Mouse (Mus musculus) liver, embryonic 16.5 days (tissue): ENCODE results near the gene Chpf2. TPM values are rescaled to one million over a fixed set of nuclear protein-coding genes. Genes with fewer than 3 reads are reported as not detected.

Source experiments
- ATAC-seq: fragments of 200-750 bp; cut with Nextera tagmentation; 2 replicates; pipeline ENCODE4 v1.8.0; 2017; ENCODE audit warnings: low read depth, mild to moderate bottlenecking, moderate number of reproducible peaks, moderate library complexity
- H3K27ac ChIP-seq: fragments of 300-500 bp; sonication (generic); 2 replicates; pipeline ENCODE4 v1.5.1; 2014; ENCODE audit warnings: mild to moderate bottlenecking, low read length
- H3K27me3 ChIP-seq: fragments of 300-500 bp; sonication (generic); 2 replicates; pipeline ENCODE4 v1.6.1; 2014; ENCODE audit warnings: low read depth, low read length, mixed read lengths; ENCODE audit not compliant: control insufficient read depth, insufficient read depth
- H3K36me3 ChIP-seq: fragments of 300-500 bp; sonication (generic); 2 replicates; pipeline ENCODE4 v1.6.1; 2014; ENCODE audit warnings: mild to moderate bottlenecking; ENCODE audit not compliant: control insufficient read depth, insufficient read depth
- H3K4me1 ChIP-seq: fragments of 300-500 bp; sonication (generic); 2 replicates; pipeline ENCODE4 v1.6.1; 2014; ENCODE audit warnings: low read depth, low read length, mixed read lengths; ENCODE audit not compliant: control insufficient read depth
- H3K4me2 ChIP-seq: fragments of 300-500 bp; sonication (generic); 2 replicates; pipeline ENCODE4 v1.6.1; 2014; ENCODE audit warnings: low read depth, low read length, mixed read lengths
- H3K4me3 ChIP-seq: fragments of 300-500 bp; sonication (generic); 2 replicates; pipeline ENCODE4 v1.5.1; 2014; ENCODE audit warnings: low read depth, mild to moderate bottlenecking, low read length
- H3K9ac ChIP-seq: fragments of 300-500 bp; sonication (generic); 2 replicates; pipeline ENCODE4 v1.6.1; 2014; ENCODE audit warnings: low read depth, low read length
- H3K9me3 ChIP-seq: fragments of 300-500 bp; sonication (generic); replicated peaks from 2 replicates; pipeline ENCODE4 v1.6.1; 2016; ENCODE audit warnings: low read length; ENCODE audit not compliant: control insufficient read depth
- WGBS: fragments of 180-500 bp; shearing (Covaris S2); extraction: QIAGEN DNeasy Blood & Tissue Kit; methylation state at CpG from one replicate; pipeline ENCODE4 v1.1.7; 2014; ENCODE audit not compliant: insufficient replicate concordance; 5-methylcytosine and 5-hydroxymethylcytosine counted together
- microRNA counts: library from miRNA; unstranded; fragments of <30 nt; microRNA quantifications from one replicate; lab custom pipeline; 2016
- microRNA-seq: library from miRNA; unstranded; fragments of <30 nt; microRNA quantifications from one replicate; pipeline ENCODE4, GENCODE M21; 2016
- polyA plus RNA-seq: library from polyadenylated mRNA; unstranded; fragments of >200 nt; fragmentation: Nextera tagmentation; extraction: Ambion mirVana; gene quantifications from 2 replicates; pipeline ENCODE4 v1.2.1, GENCODE M21; 2015

Gene Chpf2
- polyA plus RNA-seq, 1 experiment from 2014 or later, result 11.3 TPM

DNA sequence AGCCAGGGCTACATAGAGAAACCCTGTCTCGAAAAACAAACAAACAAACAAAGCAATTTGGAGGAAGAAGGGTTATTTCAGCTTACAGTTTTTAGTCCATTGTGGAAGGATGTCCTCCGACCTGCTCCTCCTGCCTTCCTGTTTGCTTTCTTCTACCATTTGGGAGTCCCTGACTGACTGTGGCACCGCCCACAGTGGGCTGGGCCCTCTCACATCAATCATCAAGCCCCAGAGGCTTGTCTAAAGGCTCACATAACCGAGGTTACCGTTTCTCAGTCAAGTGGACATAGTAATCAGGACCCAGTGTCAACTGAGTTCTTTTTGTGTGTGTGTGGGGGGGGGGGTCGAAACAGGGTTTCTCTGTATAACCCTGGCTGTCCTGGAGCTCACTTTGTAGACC lies 51.6 kb downstream of the Chpf2 start:
- Histone ChIP-seq H3K9ac (no peak overlapping the region), H3K4me3 (no peak overlapping the region), H3K4me2 (no peak overlapping the region), H3K9me3 (no peaks in the 10 kb centered on the region), H3K27me3 (no peaks in the 10 kb centered on the region), H3K4me1 (no peaks in the 10 kb centered on the region), H3K36me3 (no peaks in the 10 kb centered on the region), H3K27ac (no peak overlapping the region)
- 30% methylated on average over 6 of the region's 6 CpGs for WGBS
- no peak for ATAC-seq

DNA sequence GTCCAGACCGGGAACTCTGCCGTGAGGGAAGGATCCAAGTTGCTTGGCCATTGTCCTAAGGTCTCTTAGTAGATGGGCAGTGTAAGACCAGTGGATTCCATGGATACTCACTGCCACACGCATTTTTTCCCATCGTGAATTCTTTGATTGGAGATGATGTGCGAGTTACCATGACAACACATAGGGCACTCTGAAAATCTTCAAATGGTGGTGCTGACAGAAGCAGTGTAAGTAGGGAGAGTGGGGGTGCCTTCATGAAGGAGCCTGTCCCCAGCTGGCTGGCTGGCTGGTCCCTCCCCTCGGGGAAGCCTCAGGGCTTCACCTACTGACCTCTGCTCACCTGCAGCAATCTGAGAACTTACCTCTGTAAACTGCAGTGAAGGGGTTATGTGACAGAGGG lies 52.5 kb downstream of the Chpf2 start:
- 59% methylated on average over 6 of the region's 6 CpGs for WGBS

More for the DNA sequence above, 52.5 kb downstream of the Chpf2 start:
- Histone ChIP-seq H3K9me3 (no peaks in the 10 kb centered on the region), H3K36me3 (no peaks in the 10 kb centered on the region), H3K4me1 (no peaks in the 10 kb centered on the region), H3K27me3 (no peaks in the 10 kb centered on the region), H3K4me2 (no peak overlapping the region), H3K9ac (no peak overlapping the region), H3K27ac (no peak overlapping the region), H3K4me3 (no peak overlapping the region)
- ATAC-seq, result no peak

MicroRNA genes within 50 kb of the gene (microRNA counts, 519-probe panel; counts per million panel counts)
- microRNA mmu-miR-671-3p (lab: Ali Mortazavi, UCI) (2,126 counts per million, percentile 32 among the panel's probes with 10 or more counts), microRNA mmu-miR-671-5p (lab: Ali Mortazavi, UCI) (60.7 counts per million)

Small RNAs within 50 kb of the gene (microRNA-seq; reads per million reads assigned to microRNA genes)
- 400 reads per million, percentile 68 among the genes with 10 or more reads in this experiment for gene Mir671

Other genes with a start within 250 kb of the Chpf2 start
- 0.20 and 0.27 TPM in 2 replicates for gene Kcnh2, start 235.1 kb upstream of the Chpf2 start, polyA plus RNA-seq
- 2.0 and 2.2 TPM in 2 replicates for gene Nos3, start 221.9 kb upstream of the Chpf2 start, polyA plus RNA-seq
- gene Atg9b, start 194.6 kb upstream of the Chpf2 start, polyA plus RNA-seq, result 1.8 and 2.9 TPM in 2 replicates
- gene Abcb8, start 193.1 kb upstream of the Chpf2 start, polyA plus RNA-seq, result 29.6 TPM in 2 replicates
- not detected in 2 replicates for gene Asic3, start 173.3 kb upstream of the Chpf2 start, polyA plus RNA-seq
- gene Cdk5, start 163.2 kb upstream of the Chpf2 start, polyA plus RNA-seq, result 8.8 and 10.9 TPM in 2 replicates
- gene Slc4a2, start 162.9 kb upstream of the Chpf2 start, polyA plus RNA-seq, result 9.5 and 12.6 TPM in 2 replicates
- 44.9 and 53.4 TPM in 2 replicates for gene Fastk, start 141.5 kb upstream of the Chpf2 start, polyA plus RNA-seq
- gene Tmub1, start 138.9 kb upstream of the Chpf2 start, polyA plus RNA-seq, result 5.5 and 6.1 TPM in 2 replicates
- 4.4 and 5.0 TPM in 2 replicates for gene Agap3, start 134.6 kb upstream of the Chpf2 start, polyA plus RNA-seq
- not detected in 2 replicates for gene Gbx1, start 59.5 kb upstream of the Chpf2 start, polyA plus RNA-seq
- gene Asb10, start 45.8 kb upstream of the Chpf2 start, polyA plus RNA-seq, result 0.07 TPM in 1 of 2 replicates, not detected in the other
- not detected in 2 replicates for gene 4931409K22Rik, start 29.9 kb upstream of the Chpf2 start, polyA plus RNA-seq
- 36.2 and 36.9 TPM in 2 replicates for gene Abcf2, start 9.3 kb upstream of the Chpf2 start, polyA plus RNA-seq
- 0.55 and 1.3 TPM in 2 replicates for gene Smarcd3, start 37.7 kb downstream of the Chpf2 start, polyA plus RNA-seq
- gene Nub1, start 98.8 kb downstream of the Chpf2 start, polyA plus RNA-seq, result 12.0 and 13.6 TPM in 2 replicates
- 0.99 and 1.0 TPM in 2 replicates for gene Wdr86, start 144.0 kb downstream of the Chpf2 start, polyA plus RNA-seq
- 0.47 and 0.50 TPM in 2 replicates for gene Crygn, start 171.3 kb downstream of the Chpf2 start, polyA plus RNA-seq